Mouse (Mus musculus) mouse trophoblast stem cell (cell line): ENCODE measurements around the gene Pclo.
"Not testable (repeated sequence)": the region's sequence is repeated elsewhere in the genome, so short reads cannot be mapped to it uniquely, and the experiment has no call there.

Experiments
- in situ Hi-C, 2 experiments: fragments of 300-500 bp; cut with MseI, MboI; formaldehyde crosslinking; loops; 2 replicates in 1 of 2; 3 replicates in 1 of 2; pipeline ENCODE4 v1.15.1; 2025

Pclo gene

GRCm38 (mm10) chr5:14514631-14515523 lies at the start of gene Pclo:
Gene Pclo (plus strand): TSS chr5:14514918.
- in situ Hi-C loops = no loop called here

GRCm38 (mm10) chr5:14494431-14494830 lies 20.3 kb upstream of the Pclo start:
- in situ Hi-C loops = not testable (repeated sequence)

- in situ Hi-C loops = no loop called here
Measured at GRCm38 (mm10) chr5:14508522-14508921, 6.2 kb upstream of the Pclo start.

- in situ Hi-C loops = no loop called here
Measured at GRCm38 (mm10) chr5:14509621-14510020, 5.1 kb upstream of the Pclo start.

GRCm38 (mm10) chr5:14518131-14518832 lies 3.6 kb downstream of the Pclo start:
- in situ Hi-C loops = no loop called here

- in situ Hi-C loops = no loop called here
Measured at GRCm38 (mm10) chr5:14522006-14522405, 7.3 kb downstream of the Pclo start.

GRCm38 (mm10) chr5:14526038-14526437 lies 11.3 kb downstream of the Pclo start:
- in situ Hi-C loops = no loop called here

GRCm38 (mm10) chr5:14527796-14528195 lies 13.1 kb downstream of the Pclo start:
- in situ Hi-C loops = no loop called here

GRCm38 (mm10) chr5:14531906-14532305 lies 17.2 kb downstream of the Pclo start:
- in situ Hi-C loops = no loop called here

- in situ Hi-C loops = no loop called here
Measured at GRCm38 (mm10) chr5:14539346-14539745, 24.6 kb downstream of the Pclo start.

- in situ Hi-C loops = no loop called here
Measured at GRCm38 (mm10) chr5:14539961-14540627, 25.4 kb downstream of the Pclo start.

GRCm38 (mm10) chr5:14575626-14576025 lies 60.9 kb downstream of the Pclo start:
- in situ Hi-C loops = no loop called here

GRCm38 (mm10) chr5:14591479-14591878 lies 76.8 kb downstream of the Pclo start:
- in situ Hi-C loops = no loop called here

- in situ Hi-C loops = no loop called here
Measured at GRCm38 (mm10) chr5:14595426-14596013, 80.8 kb downstream of the Pclo start.

- in situ Hi-C loops = no loop called here
Measured at GRCm38 (mm10) chr5:14608318-14608717, 93.6 kb downstream of the Pclo start.

- in situ Hi-C loops = no loop called here
Measured at GRCm38 (mm10) chr5:14621146-14621545, 106.4 kb downstream of the Pclo start.

- in situ Hi-C loops = no loop called here
Measured at GRCm38 (mm10) chr5:14623360-14623759, 108.6 kb downstream of the Pclo start.

- in situ Hi-C loops = no loop called here
Measured at GRCm38 (mm10) chr5:14641260-14641659, 126.5 kb downstream of the Pclo start.

- in situ Hi-C loops = no loop called here
Measured at GRCm38 (mm10) chr5:14645856-14646255, 131.1 kb downstream of the Pclo start.

GRCm38 (mm10) chr5:14660637-14661036 lies 145.9 kb downstream of the Pclo start:
- in situ Hi-C loops = no loop called here

- in situ Hi-C loops = no loop called here
Measured at GRCm38 (mm10) chr5:14662180-14662579, 147.5 kb downstream of the Pclo start.

GRCm38 (mm10) chr5:14662603-14663002 lies 147.9 kb downstream of the Pclo start:
- in situ Hi-C loops = no loop called here
